Mouse (Mus musculus) gastrocnemius, postnatal 14 days (tissue): ENCODE measurements around the gene Pip5k1b. TPM values are rescaled to one million over a fixed set of nuclear protein-coding genes. Genes with fewer than 3 reads are reported as not detected.

Source experiments
- DNase-seq: peaks from one replicate; pipeline ENCODE4 v3.0.0; 2021; ENCODE audit warnings: mixed read lengths
- intact Hi-C: fragments of 180-260 bp; cut with DNase I; formaldehyde crosslinking; loops from one replicate; pipeline ENCODE4 v1.15.1; 2025; ENCODE audit warnings: low total_unique reads
- total RNA-seq, 2 experiments: library from RNA; stranded (reverse); gene quantifications; 2 replicates each; pipeline ENCODE4 v1.2.3; 2021

Gene Pip5k1b
- total RNA-seq, 2 experiments from 2014 or later: 0.51 to 1.0 TPM

- intact Hi-C loops: no loop called here
- no peak for DNase-seq
Observed at GRCm38 (mm10) chr19:24548337-24548736, 7.3 kb downstream of the Pip5k1b start.

DNA sequence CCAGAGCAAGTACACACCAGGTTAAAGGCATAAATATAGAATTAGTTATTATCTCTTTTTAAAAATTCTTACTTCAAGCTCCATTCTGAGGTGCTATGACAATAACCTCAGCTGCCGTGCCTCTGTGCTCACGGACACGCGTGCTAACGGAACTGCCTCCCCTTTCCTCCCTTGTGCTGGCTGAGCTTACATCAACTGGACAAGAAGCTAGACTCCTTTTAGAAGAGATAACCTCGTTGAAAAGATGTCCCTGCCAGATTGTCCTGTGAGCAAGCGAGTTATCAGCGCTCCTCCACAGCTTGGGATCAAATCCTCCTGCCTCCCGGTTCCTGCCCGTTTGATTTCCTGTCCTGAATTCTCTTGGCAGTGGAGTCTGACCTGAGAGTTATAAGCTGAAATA lies 9.5 kb downstream of the Pip5k1b start:
- DNase-seq: no peak
- intact Hi-C loops: no loop called here

- DNase-seq: no peak
- intact Hi-C loops: no loop called here
Observed at GRCm38 (mm10) chr19:24543386-24544350, 12.0 kb downstream of the Pip5k1b start.

- intact Hi-C loops: no loop called here
- DNase-seq: no peak
Observed at GRCm38 (mm10) chr19:24542293-24542675, 13.4 kb downstream of the Pip5k1b start.

DNA sequence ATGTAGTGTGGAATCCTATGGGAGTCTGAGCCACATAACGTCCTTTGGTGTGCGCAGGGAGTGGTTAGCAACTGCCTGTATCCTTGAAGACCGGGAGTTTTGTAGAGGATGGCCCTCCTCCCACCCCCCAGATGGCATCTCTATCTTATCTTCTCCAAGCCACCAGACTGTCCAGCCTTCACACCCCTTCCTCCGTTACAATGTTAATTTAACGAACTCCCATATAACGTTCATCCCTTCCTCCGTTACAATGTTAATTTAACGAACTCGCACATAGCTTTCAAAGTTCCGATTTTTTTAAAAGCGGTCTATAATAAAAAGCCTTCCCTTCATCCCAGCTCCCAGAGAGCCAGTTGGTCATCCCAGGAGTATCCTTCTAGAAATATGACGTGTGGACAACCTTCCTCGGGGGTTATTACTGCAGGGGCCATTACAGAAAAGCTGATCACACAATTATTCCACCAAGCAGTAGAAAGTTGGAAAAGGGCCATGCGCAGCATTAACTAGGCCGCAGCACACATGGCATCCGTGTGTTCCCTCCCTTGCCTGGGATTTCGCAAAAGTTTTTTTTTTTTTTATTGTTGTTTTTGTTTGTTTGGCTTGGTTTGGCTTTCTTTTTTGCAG lies 13.9 kb downstream of the Pip5k1b start:
- intact Hi-C loops: no loop called here
- no peak for DNase-seq

GRCm38 (mm10) chr19:24540952-24541668 lies 14.6 kb downstream of the Pip5k1b start:
- intact Hi-C loops: no loop called here
- DNase-seq: no peak

DNA sequence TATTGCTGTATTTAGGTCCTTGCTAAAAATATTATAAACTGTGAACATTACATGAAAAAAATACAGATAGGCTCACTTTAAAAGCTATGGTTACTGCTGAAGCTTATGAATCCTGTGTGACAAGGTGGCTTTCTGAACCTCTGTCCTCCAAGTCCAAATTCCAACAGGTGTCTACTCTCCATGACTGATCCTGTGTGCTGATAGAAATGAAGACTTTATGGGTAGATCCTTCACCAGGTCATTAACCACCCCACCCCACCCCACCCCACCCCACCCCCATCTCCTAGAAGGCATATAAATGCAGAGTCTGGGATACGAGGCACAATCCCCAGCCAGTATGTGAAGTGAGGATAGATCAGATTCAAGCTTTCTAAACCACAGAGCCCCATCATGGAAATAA lies 16.6 kb downstream of the Pip5k1b start:
- intact Hi-C loops: no loop called here
- DNase-seq: no peak

GRCm38 (mm10) chr19:24538181-24538580 lies 17.5 kb downstream of the Pip5k1b start:
- DNase-seq: no peak
- intact Hi-C loops: no loop called here

- intact Hi-C loops: no loop called here
- no peak for DNase-seq
Observed at GRCm38 (mm10) chr19:24537691-24538090, 18.0 kb downstream of the Pip5k1b start.

- no peak for DNase-seq
Observed at GRCm38 (mm10) chr19:24536920-24537319, 18.8 kb downstream of the Pip5k1b start.

DNA sequence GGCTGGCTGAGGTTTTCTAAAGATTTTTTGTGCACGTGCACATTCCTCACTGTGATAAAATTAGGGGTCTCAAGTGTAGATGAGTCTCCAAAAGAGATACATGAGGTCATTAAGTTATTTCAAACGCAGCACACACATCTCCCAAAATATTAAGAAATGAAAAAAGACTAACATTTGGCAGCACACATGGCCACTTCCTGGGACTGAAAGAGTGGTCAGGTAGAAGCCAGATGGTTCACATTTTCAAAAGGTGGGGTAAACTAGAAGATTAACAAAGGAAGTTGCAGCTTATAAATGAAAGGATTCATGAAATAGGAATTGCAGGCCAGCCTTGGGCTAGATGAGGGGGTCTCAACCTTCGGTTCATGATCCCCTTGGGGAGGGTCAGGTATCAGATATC lies 19.4 kb downstream of the Pip5k1b start:
- intact Hi-C loops: no loop called here
- DNase-seq: no peak

More at GRCm38 (mm10) chr19:24536920-24537319, 18.8 kb downstream of the Pip5k1b start:
- intact Hi-C loops: no loop called here

DNA sequence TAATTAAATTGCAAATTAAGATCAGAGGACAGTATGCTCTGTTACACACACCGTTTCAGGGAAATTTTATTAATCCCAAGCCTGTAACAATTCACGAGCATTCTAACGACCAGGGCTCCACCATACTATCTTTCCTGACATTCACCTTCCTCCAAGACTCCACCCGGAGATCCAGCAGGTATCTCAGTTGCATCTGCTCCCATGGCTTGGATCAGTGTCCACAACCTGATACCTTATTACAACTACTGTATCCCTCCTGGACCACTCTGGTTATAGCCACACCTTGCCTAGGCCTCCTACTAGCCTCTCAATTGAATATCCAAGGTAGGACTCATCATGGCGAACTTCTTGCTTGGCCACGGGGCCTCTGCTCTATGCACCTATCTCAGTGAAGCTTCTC lies 20.5 kb downstream of the Pip5k1b start:
- no peak for DNase-seq
- intact Hi-C loops: no loop called here

DNA sequence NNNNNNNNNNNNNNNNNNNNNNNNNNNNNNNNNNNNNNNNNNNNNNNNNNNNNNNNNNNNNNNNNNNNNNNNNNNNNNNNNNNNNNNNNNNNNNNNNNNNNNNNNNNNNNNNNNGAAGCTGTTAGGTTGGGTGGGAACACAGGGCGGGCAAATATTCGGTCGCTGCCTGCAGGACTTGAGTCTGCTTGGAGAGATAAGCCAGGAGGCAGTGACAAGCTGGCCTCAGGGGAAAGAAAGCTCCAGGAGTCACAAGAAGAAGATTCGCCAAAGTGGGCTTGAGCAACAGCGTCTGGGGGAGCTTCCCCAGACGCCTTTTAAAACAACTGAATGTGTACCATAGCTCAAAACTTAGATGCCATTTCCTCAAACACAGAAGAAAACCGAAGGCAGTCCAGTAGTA lies 20.9 kb downstream of the Pip5k1b start:
- intact Hi-C loops: no loop called here
- DNase-seq: no peak

DNA sequence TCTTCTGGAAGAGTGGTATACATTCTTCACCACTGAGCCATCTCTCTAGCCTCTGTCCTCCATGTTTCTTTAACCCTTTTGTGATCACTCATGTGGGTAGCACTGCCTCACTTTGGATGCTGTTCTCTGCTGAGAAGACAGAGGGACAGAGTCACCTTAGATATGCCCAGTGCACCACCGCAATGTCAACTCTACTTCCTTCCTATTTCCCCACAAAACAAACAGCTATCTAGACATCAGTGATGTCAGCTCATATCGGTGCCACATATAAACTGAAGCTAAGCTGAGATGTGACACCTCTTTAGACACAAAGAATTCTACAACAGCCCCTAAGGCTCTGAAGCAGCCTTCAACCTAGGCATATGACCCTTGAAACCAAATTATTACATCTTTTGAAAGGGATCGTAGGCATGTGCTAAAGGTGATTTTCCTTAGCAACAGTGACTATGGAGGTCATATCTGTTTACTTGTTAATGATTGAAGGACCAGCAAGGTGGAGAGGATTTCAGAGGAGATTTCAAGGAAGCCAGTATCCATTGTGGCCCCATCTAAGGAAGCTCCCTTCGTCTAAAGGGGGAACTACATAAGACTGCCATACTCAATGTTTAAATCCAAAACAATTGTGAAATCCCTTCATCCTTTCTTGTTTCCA lies 26.6 kb downstream of the Pip5k1b start:
- no peak for DNase-seq
- intact Hi-C loops: no loop called here

DNA sequence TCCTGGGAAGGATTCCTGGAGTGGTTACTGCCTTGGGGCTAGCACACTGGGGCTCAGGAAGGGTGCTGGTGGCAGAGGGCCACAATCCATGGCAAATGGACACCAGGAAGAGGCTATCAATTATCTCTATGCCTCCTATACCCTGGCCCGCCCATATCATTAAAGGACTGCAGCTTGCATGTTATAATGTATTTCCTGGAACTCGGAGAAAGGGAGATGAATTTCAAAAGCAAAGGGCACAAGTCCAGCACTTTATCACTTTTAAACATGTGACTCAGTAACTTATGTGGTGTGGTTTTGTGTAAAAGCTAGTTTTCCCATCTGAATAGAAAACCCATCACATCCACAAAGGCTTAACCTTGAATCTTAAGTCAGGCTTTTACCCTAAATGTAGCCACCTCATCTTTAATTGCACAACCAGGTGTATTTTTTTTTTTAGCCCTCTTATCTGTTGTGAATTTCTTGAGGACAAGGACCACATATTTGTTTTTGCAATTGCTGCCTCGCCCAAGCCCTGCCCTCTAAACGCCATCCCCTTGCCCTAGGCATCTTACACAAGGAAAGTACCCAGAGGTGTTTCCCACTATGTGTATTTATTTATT lies 27.4 kb downstream of the Pip5k1b start:
- intact Hi-C loops: no loop called here
- DNase-seq: no peak

- DNase-seq: no peak
- intact Hi-C loops: no loop called here
Observed at GRCm38 (mm10) chr19:24527613-24527948, 28.1 kb downstream of the Pip5k1b start.

GRCm38 (mm10) chr19:24526731-24527612 lies 28.7 kb downstream of the Pip5k1b start:
- intact Hi-C loops: no loop called here
- no peak for DNase-seq

DNA sequence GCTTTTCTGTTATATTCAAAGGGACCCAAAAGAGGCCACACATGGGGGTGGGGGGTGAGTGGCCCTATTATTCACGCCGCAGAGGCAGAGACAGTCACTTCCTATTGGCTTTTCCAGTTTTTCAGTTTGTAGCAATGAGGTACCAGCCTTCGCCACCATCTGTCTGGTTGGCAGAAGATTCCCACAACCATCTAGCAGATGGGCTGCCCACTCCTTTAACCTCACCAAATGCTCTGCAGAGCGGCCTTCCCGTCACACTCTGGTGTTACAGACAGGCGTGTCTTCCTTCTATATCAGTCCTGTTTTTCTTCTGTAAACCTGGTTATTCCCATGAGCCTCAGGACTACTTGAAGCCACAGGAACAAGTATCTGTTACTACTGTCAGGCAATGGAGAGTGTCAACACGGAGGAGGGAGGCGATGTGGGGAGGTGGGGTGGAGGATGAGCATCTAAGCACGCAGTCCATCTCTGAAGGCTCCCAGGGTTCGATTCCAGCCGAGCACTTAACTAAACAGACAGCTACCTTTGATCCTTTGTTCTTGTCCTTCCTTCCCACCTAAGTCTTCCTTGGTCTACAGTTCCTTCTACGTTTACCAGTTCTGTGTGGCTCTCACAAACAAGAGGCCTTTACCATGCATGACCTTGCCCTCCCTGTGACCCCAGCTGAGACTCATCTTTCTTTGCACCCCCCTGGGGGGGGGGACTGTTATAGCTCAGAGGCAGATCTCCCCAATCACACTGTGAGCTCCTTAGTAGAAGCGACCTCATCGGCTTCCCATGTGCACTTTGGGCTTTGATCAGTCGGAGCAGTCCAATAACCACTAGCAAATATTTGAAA lies 32.0 kb downstream of the Pip5k1b start:
- intact Hi-C loops: no loop called here
- no peak for DNase-seq
